Mouse (Mus musculus) neural tube, embryonic 13.5 days (tissue): ENCODE results near the gene Map3k11. TPM values are rescaled to one million over a fixed set of nuclear protein-coding genes. Genes with fewer than 3 reads are reported as not detected.
A peak's percentile ranks its signal among the peaks of the same experiment; 100 is the strongest.

Experiments used
- ATAC-seq: fragments of 200-750 bp; cut with Nextera tagmentation; 2 replicates; pipeline ENCODE4 v1.8.0; 2017; ENCODE audit warnings: low read depth, mild to moderate bottlenecking, moderate TSS enrichment, moderate library complexity
- H3K27ac ChIP-seq: fragments of 300-500 bp; sonication (generic); replicated peaks from 2 replicates; pipeline ENCODE4 v1.5.1; 2015; ENCODE audit warnings: moderate library complexity, mild to moderate bottlenecking, inconsistent platforms
- H3K27me3 ChIP-seq: fragments of 300-500 bp; sonication (generic); 2 replicates; pipeline ENCODE4 v1.6.1; 2015; ENCODE audit warnings: mild to moderate bottlenecking, inconsistent platforms
- H3K36me3 ChIP-seq: fragments of 300-500 bp; sonication (generic); 2 replicates; pipeline ENCODE4 v1.6.1; 2015; ENCODE audit warnings: mild to moderate bottlenecking, inconsistent platforms
- H3K4me1 ChIP-seq: fragments of 300-500 bp; sonication (generic); replicated peaks from 2 replicates; pipeline ENCODE4 v1.6.1; 2015; ENCODE audit warnings: inconsistent platforms
- H3K4me2 ChIP-seq: fragments of 300-500 bp; sonication (generic); 2 replicates; pipeline ENCODE4 v1.6.1; 2015; ENCODE audit warnings: inconsistent platforms, mild to moderate bottlenecking, moderate library complexity
- H3K4me3 ChIP-seq: fragments of 300-500 bp; sonication (generic); 2 replicates; pipeline ENCODE4 v1.5.1; 2015; ENCODE audit warnings: mild to moderate bottlenecking, inconsistent platforms
- H3K9ac ChIP-seq: fragments of 300-500 bp; sonication (generic); 2 replicates; pipeline ENCODE4 v1.6.1; 2015; ENCODE audit warnings: moderate library complexity, mild to moderate bottlenecking, inconsistent platforms
- H3K9me3 ChIP-seq: fragments of 300-500 bp; sonication (generic); 2 replicates; pipeline ENCODE4 v1.6.1; 2016; ENCODE audit warnings: inconsistent platforms
- WGBS: fragments of 180-500 bp; shearing (Covaris S2); methylation state at CpG from one replicate; pipeline ENCODE4 v1.1.7; 2015; 5-methylcytosine and 5-hydroxymethylcytosine counted together
- polyA plus RNA-seq: library from polyadenylated mRNA; unstranded; fragments of >200 nt; fragmentation: Nextera tagmentation; extraction: Ambion mirVana; gene quantifications from 2 replicates; pipeline ENCODE4 v1.2.1, GENCODE M21; 2015

Gene Map3k11
- polyA plus RNA-seq, 1 experiment from 2014 or later, result 18.0 TPM

DNA sequence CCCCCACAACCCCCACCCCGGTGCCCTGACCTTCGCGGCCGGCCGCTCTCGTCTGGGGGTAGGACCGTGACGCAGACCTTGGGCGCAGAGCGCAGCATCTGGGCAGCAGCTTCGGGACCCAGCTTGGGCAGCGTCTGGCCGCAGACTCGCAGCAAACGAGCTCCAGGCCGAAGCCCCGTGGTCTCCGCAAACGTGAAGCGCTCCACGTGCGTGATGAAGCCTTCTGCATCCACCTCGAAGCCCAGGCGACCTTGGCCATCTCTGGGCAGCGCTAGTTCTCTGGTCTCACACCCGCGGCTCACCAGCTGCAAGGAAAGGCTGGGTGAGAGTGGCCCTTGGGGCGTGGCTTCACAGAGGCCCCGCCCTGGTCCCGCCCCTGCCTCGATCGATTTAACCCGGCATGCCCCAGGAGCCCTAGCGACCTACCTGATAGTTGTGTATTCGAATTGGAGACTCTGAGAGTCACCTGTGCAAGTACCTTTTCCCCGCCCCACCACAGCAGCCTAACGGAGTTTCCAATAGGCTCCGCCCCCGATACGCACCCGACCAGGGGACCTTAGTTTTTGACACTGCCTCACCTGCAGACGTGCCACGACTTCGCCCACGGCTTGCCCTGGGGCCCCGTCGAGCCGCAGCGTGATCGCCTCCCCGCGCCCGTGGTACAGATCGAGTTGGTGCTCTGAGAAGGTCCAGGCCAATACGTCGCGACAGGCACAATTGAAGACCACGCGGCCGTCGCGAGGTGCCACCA, 34.4 kb upstream of the Map3k11 start:
- H3K9me3 ChIP-seq, result no peaks in the 10 kb centered on the region
- H3K4me2 ChIP-seq, result peak overlapping the region; percentile 67
- peaks cover 22% of the 10 kb centered on the region; the same call in 1 of the 2 replicates for H3K36me3 ChIP-seq
- H3K9ac ChIP-seq, result peak overlapping the region; percentile 62
- peaks cover 18% of the 10 kb centered on the region for H3K4me1 ChIP-seq
- H3K27me3 ChIP-seq, result peaks cover 35% of the 10 kb centered on the region
- no peak overlapping the region for H3K27ac ChIP-seq
- peak overlapping the region; percentile 38 for H3K4me3 ChIP-seq
- peak; percentile 52 for ATAC-seq
- 7% methylated on average over 62 of the region's 62 CpGs for WGBS

DNA sequence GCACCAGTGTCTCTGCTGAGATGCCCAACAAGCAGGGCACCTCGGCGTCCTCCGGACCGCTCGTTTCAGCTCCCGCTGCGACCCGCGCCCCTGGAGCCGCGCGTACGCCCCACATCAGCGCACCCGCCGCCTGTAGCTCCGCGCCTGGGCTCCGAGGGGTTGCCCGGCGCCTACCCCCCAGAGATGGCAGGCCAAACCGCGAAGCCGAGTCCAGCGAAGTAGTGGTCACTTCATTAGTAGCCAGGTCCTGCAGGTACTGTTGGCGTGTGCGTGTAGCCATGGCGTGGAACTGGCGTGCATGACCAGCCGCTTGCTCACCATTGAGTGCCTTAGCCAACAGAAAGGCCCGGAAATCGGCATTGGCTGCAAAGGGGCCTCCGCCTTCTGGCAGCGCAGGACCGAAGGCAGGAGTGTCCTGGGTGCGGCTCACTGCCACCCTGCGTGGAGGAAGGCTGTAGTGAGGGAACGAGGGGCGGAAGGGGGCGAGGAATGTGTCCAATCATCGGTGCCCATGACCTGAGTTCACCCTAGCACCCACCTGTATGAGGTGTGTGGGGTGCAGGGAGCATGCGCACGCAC, 33.7 kb upstream of the Map3k11 start:
- Histone ChIP-seq H3K4me3 (peak overlapping the region; percentile 38), H3K27ac (no peak overlapping the region), H3K4me1 (peaks cover 14% of the 10 kb centered on the region), H3K9me3 (no peaks in the 10 kb centered on the region), H3K27me3 (peaks cover 35% of the 10 kb centered on the region), H3K36me3 (peaks cover 22% of the 10 kb centered on the region; the same call in 1 of the 2 replicates), H3K9ac (peak overlapping the region; percentile 62), H3K4me2 (peak overlapping the region; percentile 67)
- ATAC-seq, result no peak
- 16% methylated on average over 43 of the region's 43 CpGs for WGBS

- no peaks in the 10 kb centered on the region for H3K9me3 ChIP-seq
- peaks cover 24% of the 10 kb centered on the region for H3K36me3 ChIP-seq
- H3K4me2 ChIP-seq, result peak overlapping the region; percentile 55
- 0 out of 2 replicates have a peak overlapping the region, but pooled peaks have one; percentile 0 for H3K4me3 ChIP-seq
- no peak overlapping the region for H3K9ac ChIP-seq
- H3K27me3 ChIP-seq, result peaks cover 3% of the 10 kb centered on the region
- no peak for ATAC-seq
- 89% methylated on average over 16 of the region's 16 CpGs for WGBS
- peak overlapping the region; percentile 49 for H3K27ac ChIP-seq
- H3K4me1 ChIP-seq, result peaks cover 20% of the 10 kb centered on the region
These were observed 27.4 kb upstream of the Map3k11 start for GRCm38 (mm10) chr19:5660942-5661751.

DNA sequence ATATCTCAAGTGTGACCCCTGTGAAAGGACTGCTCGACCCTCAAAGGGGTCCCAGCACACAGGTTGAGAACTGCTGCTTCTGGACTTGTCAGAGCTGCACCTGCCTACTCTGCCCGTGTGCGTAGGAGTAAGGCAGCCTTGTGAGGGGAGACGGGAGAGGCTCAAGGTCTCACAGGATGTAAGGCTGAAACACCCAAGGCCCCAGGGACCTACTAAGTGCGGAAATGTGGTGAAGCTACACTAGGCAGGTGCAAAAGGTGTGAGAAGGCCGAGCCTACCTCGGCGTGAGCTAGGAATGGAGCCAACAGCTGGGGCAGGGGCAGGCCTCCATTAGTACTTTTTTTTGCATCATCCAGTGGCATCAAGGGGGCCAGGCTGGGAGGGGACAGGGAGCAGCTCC, 26.2 kb upstream of the Map3k11 start:
- Histone ChIP-seq H3K4me3 (peak overlapping the region; percentile 42), H3K27me3 (no peaks in the 10 kb centered on the region), H3K9ac (0 out of 2 replicates have a peak overlapping the region, but pooled peaks have one; percentile 63), H3K36me3 (peaks cover 30% of the 10 kb centered on the region), H3K4me2 (peak overlapping the region; percentile 55), H3K4me1 (peaks cover 20% of the 10 kb centered on the region), H3K9me3 (no peaks in the 10 kb centered on the region), H3K27ac (peak overlapping the region; percentile 76)
- ATAC-seq, result no peak
- 77% methylated on average over 8 of the region's 8 CpGs for WGBS

GRCm38 (mm10) chr19:5662981-5663913, 25.3 kb upstream of the Map3k11 start, which contains the start of gene Sipa1:
Sipa1 (minus strand) TSS chr19:5663707.
- Histone ChIP-seq H3K36me3 (peaks cover 40% of the 10 kb centered on the region), H3K9me3 (no peaks in the 10 kb centered on the region), H3K27me3 (no peaks in the 10 kb centered on the region), H3K4me1 (peaks cover 20% of the 10 kb centered on the region), H3K4me3 (peak within 1 kb of the TSS; percentile 42), H3K9ac (peak within 1 kb of the TSS; percentile 63), H3K27ac (peak within 1 kb of the TSS; percentile 76), H3K4me2 (peak within 1 kb of the TSS; percentile 55)
- 2% methylated on average over 32 of the region's 32 CpGs for WGBS
- ATAC-seq, result peak; percentile 87

GRCm38 (mm10) chr19:5664669-5665257, 23.8 kb upstream of the Map3k11 start:
- WGBS, result 92% methylated on average over 10 of the region's 10 CpGs
- Histone ChIP-seq H3K4me3 (no peak overlapping the region), H3K27ac (no peak overlapping the region), H3K9me3 (no peaks in the 10 kb centered on the region), H3K4me2 (no peak overlapping the region), H3K9ac (no peak overlapping the region), H3K4me1 (peaks cover 20% of the 10 kb centered on the region), H3K27me3 (no peaks in the 10 kb centered on the region), H3K36me3 (peaks cover 55% of the 10 kb centered on the region)
- no peak for ATAC-seq

DNA sequence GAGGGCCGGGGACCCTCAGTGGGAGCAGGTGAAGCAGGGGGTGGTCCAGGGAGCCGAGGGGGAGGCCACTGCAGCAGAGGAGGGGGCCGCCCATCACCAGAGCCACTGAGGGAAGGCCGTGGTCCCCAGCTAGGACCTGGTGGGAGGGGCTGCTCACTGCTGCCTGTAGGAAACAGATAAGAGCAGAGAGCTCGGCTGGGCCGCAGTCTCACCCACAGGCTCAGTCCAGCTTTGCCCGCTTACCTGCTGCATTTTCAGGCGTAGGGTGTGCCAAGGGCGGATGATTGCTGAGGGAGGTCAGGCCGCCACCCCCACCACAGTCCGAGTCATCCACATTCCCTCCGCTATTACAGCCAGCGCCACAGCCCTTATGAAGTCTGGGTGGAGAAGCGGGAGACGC, 23.1 kb upstream of the Map3k11 start:
- ATAC-seq, result no peak
- Histone ChIP-seq H3K4me2 (no peak overlapping the region), H3K9ac (no peak overlapping the region), H3K36me3 (peaks cover 62% of the 10 kb centered on the region), H3K27ac (no peak overlapping the region), H3K27me3 (no peaks in the 10 kb centered on the region), H3K9me3 (no peaks in the 10 kb centered on the region), H3K4me3 (no peak overlapping the region), H3K4me1 (peaks cover 20% of the 10 kb centered on the region)
- WGBS, result 88% methylated on average over 15 of the region's 15 CpGs

DNA sequence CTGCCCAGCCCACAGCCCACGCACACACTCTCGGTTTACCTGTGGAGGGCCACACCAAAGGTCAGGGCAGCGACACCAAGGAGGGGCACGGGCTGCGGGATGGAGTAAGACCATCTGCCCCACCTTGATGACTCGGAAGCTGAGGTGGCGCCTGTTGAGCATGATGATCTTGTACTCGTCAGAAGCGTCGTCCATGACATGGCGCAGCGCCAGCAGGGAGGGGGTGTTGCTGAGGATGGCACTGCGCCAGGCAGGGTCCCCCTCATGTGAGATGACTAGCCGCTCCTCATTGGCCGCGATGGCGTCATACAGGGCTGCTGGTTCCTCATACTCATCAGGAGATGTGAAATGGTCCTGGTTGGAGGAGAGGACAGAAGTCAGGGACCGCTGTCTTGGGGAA, 22.2 kb upstream of the Map3k11 start:
- Histone ChIP-seq H3K4me2 (no peak overlapping the region), H3K36me3 (peaks cover 71% of the 10 kb centered on the region)
- 95% methylated on average over 18 of the region's 18 CpGs for WGBS

GRCm38 (mm10) chr19:5668372-5668771, 20.2 kb upstream of the Map3k11 start:
- Histone ChIP-seq H3K9me3 (no peaks in the 10 kb centered on the region), H3K9ac (no peak overlapping the region), H3K36me3 (peaks cover 91% of the 10 kb centered on the region), H3K27me3 (no peaks in the 10 kb centered on the region), H3K4me3 (no peak overlapping the region), H3K4me1 (peaks cover 8% of the 10 kb centered on the region), H3K4me2 (no peak overlapping the region), H3K27ac (no peak overlapping the region)
- WGBS, result 74% methylated on average over 4 of the region's 4 CpGs
- no peak for ATAC-seq

More for the DNA sequence above, 22.2 kb upstream of the Map3k11 start:
- no peak for ATAC-seq
- H3K27me3 ChIP-seq, result no peaks in the 10 kb centered on the region
- no peaks in the 10 kb centered on the region for H3K9me3 ChIP-seq
- no peak overlapping the region for H3K27ac ChIP-seq
- no peak overlapping the region for H3K4me3 ChIP-seq
- H3K9ac ChIP-seq, result no peak overlapping the region
- H3K4me1 ChIP-seq, result peaks cover 20% of the 10 kb centered on the region

DNA sequence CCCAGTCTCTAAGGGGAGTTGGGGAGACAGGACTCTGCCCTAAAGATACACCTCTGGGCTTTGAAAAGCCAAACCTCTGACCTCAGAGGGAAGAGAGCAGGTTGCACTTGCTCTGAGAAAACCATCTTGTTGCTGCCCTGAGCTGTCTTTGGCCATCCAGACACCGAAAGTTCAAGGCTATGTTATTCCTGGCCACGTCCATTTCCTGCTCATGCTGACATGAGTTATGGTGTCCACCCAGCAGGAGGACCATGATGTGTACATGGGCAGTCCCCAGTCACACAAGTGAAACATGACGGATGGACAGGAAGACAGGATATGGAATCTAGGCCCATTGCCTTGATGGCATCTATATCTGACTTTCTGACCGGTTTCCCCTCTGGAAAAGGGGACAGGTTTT, 8.1 kb upstream of the Map3k11 start:
- no peak for ATAC-seq
- Histone ChIP-seq H3K27ac (no peak overlapping the region), H3K27me3 (no peaks in the 10 kb centered on the region), H3K4me1 (no peaks in the 10 kb centered on the region), H3K4me3 (no peak overlapping the region), H3K9ac (no peak overlapping the region), H3K36me3 (peaks cover 94% of the 10 kb centered on the region), H3K9me3 (no peaks in the 10 kb centered on the region), H3K4me2 (no peak overlapping the region)
- 81% methylated on average over 4 of the region's 4 CpGs for WGBS

DNA sequence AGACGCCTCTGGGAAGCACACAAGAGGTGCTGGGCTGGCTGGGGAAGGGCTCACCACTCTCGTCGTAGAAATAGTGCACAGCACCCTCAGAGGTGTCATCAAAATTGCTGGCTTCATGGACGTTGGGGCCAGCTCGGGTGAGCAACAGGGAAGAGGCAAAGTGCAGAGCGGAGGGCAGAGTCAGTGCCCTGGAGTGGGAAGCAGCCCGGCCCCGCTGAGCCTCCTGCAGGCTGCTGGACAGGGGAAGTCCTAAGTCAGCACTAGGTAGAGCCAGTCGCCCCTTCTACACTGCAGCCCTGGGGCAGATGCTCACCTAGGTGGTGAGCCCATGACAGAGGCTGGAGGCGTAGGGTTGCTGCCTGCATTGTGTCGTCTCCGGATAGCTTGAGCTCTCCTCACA, 4.3 kb upstream of the Map3k11 start:
- H3K9me3 ChIP-seq, result no peaks in the 10 kb centered on the region
- H3K4me3 ChIP-seq, result no peak overlapping the region
- WGBS, result 91% methylated on average over 12 of the region's 12 CpGs
- H3K9ac ChIP-seq, result no peak overlapping the region
- peaks cover 73% of the 10 kb centered on the region for H3K36me3 ChIP-seq
- H3K4me1 ChIP-seq, result peaks cover 13% of the 10 kb centered on the region
- no peak for ATAC-seq
- H3K27me3 ChIP-seq, result no peaks in the 10 kb centered on the region
- H3K4me2 ChIP-seq, result no peak overlapping the region
- no peak overlapping the region for H3K27ac ChIP-seq
